Mouse (Mus musculus): ENCODE data around the gene Gdi1. TPM values are rescaled to one million over a fixed set of nuclear protein-coding genes. Genes with fewer than 3 reads are reported as not detected.

Gdi1 gene
- 291 and 322 TPM in 2 replicates for polyA plus RNA-seq (2012; rRNA removed; ENCODE audit: low replicate concordance)

GRCm38 (mm10) chrX:74304867-74305700, at the start of gene Gdi1:
Gene Gdi1 (plus strand): TSS chrX:74304998.

GRCm38 (mm10) chrX:74270062-74270901, 34.5 kb upstream of the Gdi1 start, which contains the start of gene Rpl10:
Gene Rpl10 (plus strand): TSS chrX:74270812.

GRCm38 (mm10) chrX:74281732-74282394, 22.9 kb upstream of the Gdi1 start, which contains the start of the genes Taz and Dnase1l1:
Gene Taz (plus strand): TSS chrX:74281912.
Gene Dnase1l1 (minus strand): TSS chrX:74282337.

GRCm38 (mm10) chrX:74296538-74297448, 8.0 kb upstream of the Gdi1 start, which contains the start of gene Atp6ap1:
Gene Atp6ap1 (plus strand): TSS chrX:74297097.

GRCm38 (mm10) chrX:74312540-74313464, 8.0 kb downstream of the Gdi1 start, which contains the start of gene Fam50a:
Gene Fam50a (plus strand): TSS chrX:74313033.

GRCm38 (mm10) chrX:74328725-74329161, 23.9 kb downstream of the Gdi1 start, which contains the start of gene Plxna3:
Gene Plxna3 (plus strand): TSS chrX:74329066.

GRCm38 (mm10) chrX:74353467-74353770, 48.6 kb downstream of the Gdi1 start, which contains the start of gene Lage3:
Gene Lage3 (minus strand): TSS chrX:74353618.

Other genes with a start within 250 kb of the Gdi1 start
- gene Opn1mw, start 177.5 kb upstream of the Gdi1 start, polyA plus RNA-seq (2012; rRNA removed; ENCODE audit: low replicate concordance) = not detected in 2 replicates
- 4.6 and 11.3 TPM in 2 replicates for gene Mecp2, start 169.6 kb upstream of the Gdi1 start, polyA plus RNA-seq (2012; rRNA removed; ENCODE audit: low replicate concordance)
- gene Tex28, start 137.2 kb upstream of the Gdi1 start, polyA plus RNA-seq (2012; rRNA removed; ENCODE audit: low replicate concordance) = not detected in 2 replicates
- gene Tktl1, start 127.7 kb upstream of the Gdi1 start, polyA plus RNA-seq (2012; rRNA removed; ENCODE audit: low replicate concordance) = 0.04 TPM in 1 of 2 replicates, not detected in the other
- gene Flna, start 55.2 kb upstream of the Gdi1 start, polyA plus RNA-seq (2012; rRNA removed; ENCODE audit: low replicate concordance) = 658 and 2,331 TPM in 2 replicates
- 47.9 and 80.7 TPM in 2 replicates for gene Emd, start 50.3 kb upstream of the Gdi1 start, polyA plus RNA-seq (2012; rRNA removed; ENCODE audit: low replicate concordance)
- gene Rpl10, start 34.2 kb upstream of the Gdi1 start, polyA plus RNA-seq (2012; rRNA removed; ENCODE audit: low replicate concordance) = 1,145 and 2,013 TPM in 2 replicates
- 99.6 and 120 TPM in 2 replicates for gene Taz, start 23.1 kb upstream of the Gdi1 start, polyA plus RNA-seq (2012; rRNA removed; ENCODE audit: low replicate concordance)
- 26.7 and 40.0 TPM in 2 replicates for gene Dnase1l1, start 22.7 kb upstream of the Gdi1 start, polyA plus RNA-seq (2012; rRNA removed; ENCODE audit: low replicate concordance)
- 337 and 396 TPM in 2 replicates for gene Atp6ap1, start 7.9 kb upstream of the Gdi1 start, polyA plus RNA-seq (2012; rRNA removed; ENCODE audit: low replicate concordance)
- 15.7 and 15.8 TPM in 2 replicates for gene Fam50a, start 8.0 kb downstream of the Gdi1 start, polyA plus RNA-seq (2012; rRNA removed; ENCODE audit: low replicate concordance)
- 14.5 and 58.4 TPM in 2 replicates for gene Plxna3, start 24.1 kb downstream of the Gdi1 start, polyA plus RNA-seq (2012; rRNA removed; ENCODE audit: low replicate concordance)
- 101 and 103 TPM in 2 replicates for gene Lage3, start 48.6 kb downstream of the Gdi1 start, polyA plus RNA-seq (2012; rRNA removed; ENCODE audit: low replicate concordance)
- gene Ubl4a, start 68.2 kb downstream of the Gdi1 start, polyA plus RNA-seq (2012; rRNA removed; ENCODE audit: low replicate concordance) = 49.5 and 56.3 TPM in 2 replicates
- 25.2 and 30.4 TPM in 2 replicates for gene Slc10a3, start 68.4 kb downstream of the Gdi1 start, polyA plus RNA-seq (2012; rRNA removed; ENCODE audit: low replicate concordance)
- gene Fam3a, start 88.3 kb downstream of the Gdi1 start, polyA plus RNA-seq (2012; rRNA removed; ENCODE audit: low replicate concordance) = 50.5 and 59.2 TPM in 2 replicates
- gene Ikbkg, start 88.3 kb downstream of the Gdi1 start, polyA plus RNA-seq (2012; rRNA removed; ENCODE audit: low replicate concordance) = 18.2 and 22.3 TPM in 2 replicates
- gene G6pdx, start 124.2 kb downstream of the Gdi1 start, polyA plus RNA-seq (2012; rRNA removed; ENCODE audit: low replicate concordance) = 199 and 317 TPM in 2 replicates
- not detected in 2 replicates for gene Gm6880, start 176.4 kb downstream of the Gdi1 start, polyA plus RNA-seq (2012; rRNA removed; ENCODE audit: low replicate concordance)